Mouse (Mus musculus) lung, postnatal 4 days (tissue): ENCODE results near the gene Togaram1.

Experiments used
- DNase-seq, 2 experiments: peaks; one replicate each; pipeline ENCODE4 v3.0.0; 2021

Gene Togaram1

GRCm38 (mm10) chr12:64965124-64966026 is at the start of gene Togaram1, which contains the start of gene Klhl28:
Gene Togaram1 (plus strand): TSS chr12:64965804.
Gene Klhl28 (minus strand): TSS chr12:64965534.
- DNase-seq: peak; percentile 99

- no peak for DNase-seq
Measured at GRCm38 (mm10) chr12:64916735-64917134, 48.9 kb upstream of the Togaram1 start.

- peak; percentile 95 to 97 for DNase-seq
Measured at GRCm38 (mm10) chr12:64917578-64918471, 47.8 kb upstream of the Togaram1 start, which contains the start of gene Gm527. Gene Gm527 (plus strand): TSS chr12:64917906.

DNA sequence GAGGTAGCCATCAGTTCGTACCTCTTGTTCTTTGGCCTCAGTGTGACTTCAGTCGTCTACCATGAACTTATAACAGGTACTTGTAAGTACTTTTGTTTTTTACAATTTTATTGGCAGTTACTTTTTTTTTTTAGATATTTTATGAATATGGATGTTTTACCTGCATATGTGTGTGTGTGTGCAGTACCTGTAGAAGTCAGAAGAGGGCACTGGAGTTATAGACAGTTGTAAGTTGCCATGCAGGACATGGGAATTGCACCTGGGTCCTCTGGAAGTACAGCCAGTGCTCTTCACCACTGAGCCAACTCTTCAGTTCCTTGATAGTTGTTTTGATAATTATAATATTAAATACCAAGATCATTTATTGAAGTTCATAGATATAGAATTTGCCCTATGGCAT is 28.1 kb upstream of the Togaram1 start:
- DNase-seq: peak in 1 of 2 experiments; percentile 18

GRCm38 (mm10) chr12:64964560-64964959 is 1.0 kb upstream of the Togaram1 start:
- no peak for DNase-seq

GRCm38 (mm10) chr12:64966101-64966631 is 562 bp downstream of the Togaram1 start:
- peak; percentile 73 to 75 for DNase-seq

- DNase-seq: peak in 1 of 2 experiments; percentile 19
Measured at GRCm38 (mm10) chr12:64966652-64967435, 1.2 kb downstream of the Togaram1 start.

- DNase-seq: peak; percentile 6 to 25
Measured at GRCm38 (mm10) chr12:64967470-64967869, 1.9 kb downstream of the Togaram1 start.

GRCm38 (mm10) chr12:64968067-64968466 is 2.5 kb downstream of the Togaram1 start:
- DNase-seq: no peak

- no peak for DNase-seq
Measured at GRCm38 (mm10) chr12:64971399-64971798, 5.8 kb downstream of the Togaram1 start.

DNA sequence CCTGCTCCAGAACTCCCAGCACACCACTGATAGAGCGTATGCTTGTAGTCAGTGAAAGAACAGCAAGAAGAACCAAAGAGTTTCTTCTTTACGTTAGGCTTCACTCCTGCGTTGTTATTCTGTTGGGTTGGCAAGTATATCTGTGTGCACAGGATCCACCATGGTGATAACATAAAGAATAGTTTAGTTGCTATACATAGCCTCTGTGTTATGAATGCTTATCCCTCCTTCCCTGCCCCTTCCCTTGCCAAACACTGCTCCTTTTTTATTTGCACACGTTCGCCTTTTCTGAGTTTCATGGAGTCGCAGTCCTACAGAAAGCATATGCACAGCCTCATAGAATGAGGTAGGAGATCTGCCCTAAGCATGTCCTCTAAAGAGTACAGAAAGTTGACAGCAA is 6.5 kb downstream of the Togaram1 start:
- no peak for DNase-seq

DNA sequence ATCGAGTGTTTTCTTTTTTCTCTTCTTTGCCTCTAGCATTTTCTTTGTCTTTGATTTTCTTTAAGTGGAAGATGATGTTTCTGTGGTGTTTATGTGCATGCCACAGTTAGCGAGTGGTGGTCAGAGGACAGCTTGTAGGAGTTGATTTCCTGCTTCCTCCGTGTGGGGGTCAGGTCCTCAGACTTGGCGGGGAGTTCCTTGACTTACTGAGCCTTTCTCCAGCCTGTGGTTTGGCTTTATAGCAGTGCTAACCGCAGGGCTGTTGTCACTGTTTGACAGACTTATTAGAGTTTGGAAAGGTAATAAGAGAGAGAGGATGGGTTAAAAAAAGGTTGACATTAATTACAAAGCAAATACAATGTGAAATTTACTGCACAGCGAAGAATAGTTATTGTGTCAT is 10.0 kb downstream of the Togaram1 start:
- no peak for DNase-seq

DNA sequence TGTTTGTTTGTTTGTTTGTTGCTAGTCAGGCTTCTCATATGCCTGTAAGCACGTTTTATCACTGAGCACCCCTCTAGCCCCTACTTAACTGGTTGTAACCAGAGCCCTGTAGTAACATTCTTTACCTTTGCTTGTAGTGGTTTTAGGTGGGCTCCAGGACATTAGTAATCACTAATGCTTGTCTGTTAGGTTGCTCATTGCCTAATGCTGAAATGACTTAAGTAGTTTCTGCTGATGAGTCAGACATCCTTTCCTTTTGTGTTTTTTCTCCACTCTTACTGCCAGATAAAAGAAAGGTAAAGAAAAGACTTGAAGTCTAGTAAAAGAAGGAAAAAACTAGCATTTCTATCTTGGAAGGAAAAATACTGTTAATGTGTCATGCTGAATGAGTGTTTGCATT is 10.6 kb downstream of the Togaram1 start:
- no peak for DNase-seq

GRCm38 (mm10) chr12:64977518-64977917 is 11.9 kb downstream of the Togaram1 start:
- no peak for DNase-seq

DNA sequence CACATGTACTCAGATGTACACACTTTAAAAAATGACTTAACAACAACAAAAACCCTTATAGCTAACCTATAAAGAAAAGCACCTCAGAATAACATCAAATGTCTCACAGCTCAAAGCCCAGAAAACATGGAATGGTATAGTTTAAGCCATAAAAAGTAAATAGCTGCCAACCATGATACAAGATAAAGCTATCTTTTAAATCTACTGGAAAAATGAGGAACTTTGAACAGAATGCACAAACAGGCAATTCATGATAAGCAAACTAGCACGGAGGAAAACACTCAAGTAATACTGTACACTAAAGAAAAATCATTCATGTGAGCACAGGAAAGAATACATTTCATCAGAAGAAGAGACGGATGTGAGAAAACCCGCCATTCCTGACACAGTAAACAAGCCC is 42.1 kb downstream of the Togaram1 start:
- no peak for DNase-seq

DNA sequence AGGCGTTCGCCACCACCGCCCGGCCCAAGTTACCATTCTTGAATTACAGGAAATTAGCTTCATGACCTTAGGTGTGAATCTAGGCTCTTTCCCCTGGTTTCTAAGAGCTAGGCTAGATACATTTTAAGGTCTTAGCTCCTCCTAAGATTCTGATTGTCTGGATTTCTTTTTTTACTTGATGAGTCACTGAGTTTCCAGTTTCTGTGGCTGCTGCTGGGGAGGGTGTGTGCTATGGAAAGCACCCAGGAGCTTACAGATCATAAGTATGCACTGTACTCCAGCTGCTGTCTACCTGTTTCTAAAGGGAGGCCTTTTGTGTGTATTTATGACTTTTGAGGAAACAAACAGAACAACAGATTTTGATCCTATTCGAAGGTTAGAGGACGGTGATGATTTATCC is 57.2 kb downstream of the Togaram1 start:
- DNase-seq: no peak

- DNase-seq: no peak
Measured at GRCm38 (mm10) chr12:65035839-65036189, 70.2 kb downstream of the Togaram1 start.

DNA sequence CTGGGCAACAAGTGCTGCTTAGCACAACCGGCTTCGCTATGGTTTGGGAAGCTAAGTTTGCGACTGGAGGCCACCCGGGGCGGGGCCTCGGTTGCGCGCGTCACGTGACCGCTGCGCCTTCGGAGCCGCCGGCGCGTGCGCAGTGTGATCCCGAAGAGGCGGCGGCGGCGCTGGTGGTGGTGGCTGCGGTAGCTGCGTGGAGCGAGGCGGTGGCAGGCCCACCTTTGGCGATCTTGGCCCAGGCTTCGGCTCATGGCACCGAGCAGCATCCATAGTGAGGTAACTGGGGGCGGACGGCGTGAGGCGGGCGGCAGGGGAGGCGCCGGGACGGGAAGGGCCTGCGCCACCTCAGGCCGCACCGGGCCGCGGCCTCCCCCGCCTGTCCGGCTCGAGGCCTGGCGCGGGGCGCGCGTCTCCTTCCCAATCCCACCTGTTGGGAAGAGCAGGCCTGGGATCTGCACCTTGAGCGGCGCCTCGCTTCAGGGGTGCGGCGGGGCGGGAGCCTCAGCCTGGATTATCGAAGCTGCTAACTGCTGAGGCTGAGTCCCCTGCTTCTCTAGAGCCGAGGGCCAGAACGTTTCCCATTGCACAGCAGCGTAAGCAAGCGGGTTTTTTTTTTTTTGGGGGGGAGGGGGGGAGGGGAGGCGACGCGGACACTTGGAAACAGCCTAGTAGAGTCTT is 70.7 kb downstream of the Togaram1 start, which contains the start of gene Prpf39:
Gene Prpf39 (plus strand): TSS at position 144 of the 681 bp plus-strand sequence.
- peak; percentile 92 to 95 for DNase-seq

GRCm38 (mm10) chr12:65036892-65037545 is 71.4 kb downstream of the Togaram1 start:
- no peak for DNase-seq

GRCm38 (mm10) chr12:65037546-65037937 is 71.9 kb downstream of the Togaram1 start:
- no peak for DNase-seq

- no peak for DNase-seq
Measured at GRCm38 (mm10) chr12:65048799-65049198, 83.2 kb downstream of the Togaram1 start.
